In genomic region chr19:61000958-61001357, GRCm38 (mm10) we compare ENCODE assay signal across 25 mouse cellular contexts.
DNase-seq lines count a peak whose midpoint lies in the region; TF ChIP-seq lines count a peak whose summit lies in the region.
"Had no signal": no experiment of that assay in that cellular context is flagged by ENCODE, and none has a peak within 500 bp of the region (broad histone marks: within the 10 kb centered on the region; RNA-seq: fewer than 3 reads in every experiment).

No protein-coding gene starts in this region.

- no peak overlapping the region for H3K27ac ChIP-seq in MEL (ENCODE audit: control insufficient read depth, low read depth, low read length)
- H3K27ac ChIP-seq in brown adipose tissue, adult 24 weeks (replicated peaks; ENCODE audit: low read depth, low read length) = peak overlapping the region; percentile 95; the same call in 1 of the 2 replicates
- H3K27ac ChIP-seq: forebrain, embryonic 10.5 days; forebrain, embryonic 13.5 days; heart, adult 2 months; heart, embryonic 10.5 days; heart, embryonic 13.5 days; hindbrain, embryonic 14.5 days; hindbrain, postnatal 0 days had no signal

- no peak for TF ChIP-seq POLR2A in MEL (IDR thresholded peaks at IDR 0.05; ENCODE audit: control insufficient read depth in 1 of 2, insufficient read depth in 1 of 2, low read depth in 1 of 2, low read length in 2 of 2, poor library complexity in 1 of 2)

- H3K27me3 ChIP-seq in MEL (ENCODE audit: control insufficient read depth in 1 of 2, insufficient read depth in 2 of 2, low read length in 2 of 2) = no peaks in the 10 kb centered on the region
- H3K27me3 ChIP-seq: CH12.LX; forebrain, embryonic 13.5 days; heart, embryonic 13.5 days had no signal

- 0 out of 4 replicates have a peak, but pooled peaks have one; percentile 15 to 19 for TF ChIP-seq EP300 in MEL (IDR thresholded peaks at IDR 0.05; ENCODE audit: low read depth in 1 of 2, low read length in 2 of 2)

- no peaks in the 10 kb centered on the region for H3K79me2 ChIP-seq in MEL (ENCODE audit: control insufficient read depth, insufficient read depth, low read length, poor library complexity)

- intact Hi-C loops in left cerebral cortex, postnatal 25 days (cut with DNase I) = no loop called here

- no peak overlapping the region for H3K9ac ChIP-seq in MEL (ENCODE audit: control insufficient read depth, low read depth, low read length, poor library complexity, severe bottlenecking)
- H3K9ac ChIP-seq: forebrain, embryonic 13.5 days; heart, embryonic 13.5 days; hindbrain, embryonic 14.5 days had no signal

- no peaks in the 10 kb centered on the region; a peak in 1 of 4 replicates for H3K4me1 ChIP-seq in MEL (ENCODE audit: control insufficient read depth in 1 of 2, insufficient read depth in 2 of 2, low read length in 2 of 2)
- H3K4me1 ChIP-seq in brown adipose tissue, adult 24 weeks (ENCODE audit: control insufficient read depth, insufficient read depth, insufficient read length, low read length) = peaks cover 18% of the 10 kb centered on the region
- H3K4me1 ChIP-seq: forebrain, embryonic 10.5 days; forebrain, embryonic 13.5 days had no signal

- no peaks in the 10 kb centered on the region for H3K9me3 ChIP-seq in MEL (replicated peaks; ENCODE audit: insufficient read depth, low read length)
- H3K9me3 ChIP-seq: forebrain, embryonic 10.5 days; forebrain, embryonic 13.5 days; G1E; heart, embryonic 10.5 days; heart, embryonic 13.5 days had no signal

- no peaks in the 10 kb centered on the region; a peak in 1 of 4 replicates for H3K36me3 ChIP-seq in MEL (ENCODE audit: control insufficient read depth in 1 of 2, insufficient read depth in 2 of 2, low read length in 2 of 2)
- H3K36me3 ChIP-seq: forebrain, embryonic 10.5 days; G1E; heart, embryonic 10.5 days; heart, embryonic 13.5 days had no signal

- no peak overlapping the region for H3K4me3 ChIP-seq in MEL (ENCODE audit: control insufficient read depth in 1 of 2, insufficient read depth in 1 of 2, low read depth in 2 of 2, low read length in 2 of 2)
- H3K4me3 ChIP-seq in brown adipose tissue, adult 24 weeks (ENCODE audit: insufficient read depth, low read depth, low read length) = no peak overlapping the region
- H3K4me3 ChIP-seq: forebrain, embryonic 10.5 days; forebrain, embryonic 13.5 days; heart, adult 2 months; heart, embryonic 10.5 days; heart, embryonic 13.5 days had no signal

- DNase-seq in cerebellum, adult 18-20 months = peak; percentile 20 to 21
- DNase-seq in cerebellum, postnatal 25 days = no peak
- DNase-seq in heart, adult 11 months = peak; percentile 34
- no peak for DNase-seq in heart, adult 18-20 months
- DNase-seq in MEL (ENCODE audit: low read depth, low spot score) = no peak
- no peak for DNase-seq in thymus, postnatal 14 days
- DNase-seq in left cerebral cortex, postnatal 25 days (ENCODE audit: low spot score in 2 of 2) = no peak
- DNase-seq: adrenal gland, adult 2 months; adrenal gland, postnatal 25 days; B cell, adult 2 months; cerebellum, adult 8-10 months; gastrocnemius, postnatal 14 days; heart, adult 2 months; heart, postnatal 14 days; heart, postnatal 4 days; kidney, adult 18-20 months had no signal

- no peak for TF ChIP-seq CTCF in MEL (IDR thresholded peaks at IDR 0.05 in 2 of 3, conservative IDR thresholded peaks at IDR 0.05 in 1 of 3; ENCODE audit: control insufficient read depth in 1 of 3, insufficient read depth in 1 of 3, low read depth in 2 of 3, low read length in 3 of 3, poor library complexity in 1 of 3, severe bottlenecking in 1 of 3)

- no peak for TF ChIP-seq RAD21 in MEL (IDR thresholded peaks at IDR 0.05; ENCODE audit: low read depth, low read length)

TF ChIP-seq in MEL, 35 proteins besides CTCF, POLR2A, EP300 and RAD21:
- TF ChIP-seq GABPA (IDR thresholded peaks at IDR 0.05; ENCODE audit: low read depth, low read length) = no peak
- no peak for TF ChIP-seq SIN3A (IDR thresholded peaks at IDR 0.05; ENCODE audit: low read length)
- no peak for TF ChIP-seq NRF1 (IDR thresholded peaks at IDR 0.05; ENCODE audit: insufficient read depth, low read depth, low read length, poor library complexity, severe bottlenecking)
- TF ChIP-seq BHLHE40 (IDR thresholded peaks at IDR 0.05; ENCODE audit: borderline replicate concordance, low read depth, low read length) = no peak
- TF ChIP-seq GATA1 (IDR thresholded peaks at IDR 0.05; ENCODE audit: low read depth, low read length) = 0 out of 2 replicates have a peak, but pooled peaks have one; percentile 3
- TF ChIP-seq TCF12 (IDR thresholded peaks at IDR 0.05; ENCODE audit: low read depth, low read length) = peak; percentile 39; the same call in 1 of the 2 replicates
- TF ChIP-seq KAT2A (conservative IDR thresholded peaks at IDR 0.05; ENCODE audit: low read depth, low read length) = no peak
- no peak for TF ChIP-seq TBP (IDR thresholded peaks at IDR 0.05; ENCODE audit: low read depth, low read length)
- no peak for TF ChIP-seq MXI1 (IDR thresholded peaks at IDR 0.05; ENCODE audit: low read depth, low read length)
- no peak for TF ChIP-seq POLR2AphosphoS5 (IDR thresholded peaks at IDR 0.05; ENCODE audit: borderline replicate concordance, low read depth, low read length)
- peak; percentile 11; the same call in 1 of the 2 replicates for TF ChIP-seq TAL1 (IDR thresholded peaks at IDR 0.05; ENCODE audit: low read length)

Comparison
In these comparisons a context has a peak if more than half of its experiments do, and no peak if none do; other contexts are left out.
1. DNase-seq: peak in cerebellum, adult 18-20 months (2 of 2) and heart, adult 11 months (single experiment); none in cerebellum, postnatal 25 days (0 of 2), heart, adult 18-20 months (0 of 2), MEL (single experiment), thymus, postnatal 14 days (single experiment) and left cerebral cortex, postnatal 25 days (0 of 2).